Mouse (Mus musculus): ENCODE data around the gene Ilf3.

Ilf3 gene

DNA sequence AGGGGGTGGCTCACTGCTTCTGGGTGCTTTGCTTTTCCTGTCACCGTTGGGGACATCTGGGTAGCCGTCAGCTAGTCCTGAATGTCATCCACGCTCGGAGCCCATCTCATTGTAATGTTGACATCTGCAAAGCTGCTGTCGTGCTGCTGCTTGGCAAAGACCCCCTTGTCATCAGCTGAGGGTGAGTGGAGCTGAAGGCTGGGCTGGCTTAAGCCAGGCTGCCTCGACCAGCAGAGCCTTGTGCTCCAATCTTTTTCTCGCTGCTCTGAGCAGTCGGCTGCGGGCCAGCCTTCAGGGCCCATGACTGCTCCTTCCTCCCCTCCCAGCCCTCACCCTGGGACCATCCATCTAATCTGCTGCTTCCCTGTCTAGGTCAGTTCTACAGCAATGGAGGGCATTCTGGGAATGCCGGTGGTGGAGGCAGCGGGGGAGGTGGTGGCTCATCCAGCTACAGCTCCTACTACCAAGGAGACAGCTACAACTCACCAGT is 35.1 kb downstream of the Ilf3 start:
- no peak for DNase-seq (ENCODE audit: low spot score in 2 of 2)

DNA sequence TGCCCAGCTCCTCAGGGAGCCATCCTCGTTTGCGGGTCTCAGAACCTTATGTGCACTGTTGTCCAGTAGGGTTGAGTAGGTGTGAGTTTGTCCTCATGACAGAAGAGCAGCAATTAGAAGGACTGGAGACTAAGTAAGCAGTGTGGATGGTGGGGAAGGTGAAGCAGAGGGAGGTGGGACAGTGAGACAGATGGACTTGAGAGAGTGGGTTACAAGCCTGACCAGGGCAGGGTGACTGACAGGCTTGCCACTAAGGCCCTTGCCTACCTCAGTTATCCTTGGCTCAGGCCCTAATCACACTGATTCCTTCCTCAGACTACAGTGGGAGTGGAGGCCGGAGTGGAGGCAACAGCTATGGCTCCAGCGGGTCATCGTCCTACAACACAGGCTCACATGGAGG is 36.1 kb downstream of the Ilf3 start:
- DNase-seq (ENCODE audit: low spot score in 2 of 2): no peak

DNA sequence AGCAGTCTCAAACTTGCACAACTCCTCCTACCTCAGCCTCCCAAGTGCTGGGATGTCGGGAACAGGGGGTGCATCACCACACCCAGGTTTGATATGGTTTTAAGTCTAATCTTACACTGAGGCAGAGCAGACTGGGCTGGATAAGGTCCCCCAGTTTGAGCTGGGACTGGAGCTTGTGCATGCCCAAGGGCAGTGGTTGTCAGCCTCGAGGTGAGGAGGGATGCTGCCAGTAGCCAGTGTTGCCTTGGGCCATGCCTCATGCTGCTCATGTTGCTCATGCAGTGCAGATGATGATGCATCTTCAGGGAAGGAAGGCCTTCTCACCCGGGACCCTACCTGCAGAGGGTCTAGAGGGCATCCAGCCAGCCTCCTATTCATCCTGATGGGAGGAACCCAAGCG is 37.9 kb downstream of the Ilf3 start:
- DNase-seq (ENCODE audit: low spot score in 2 of 2): no peak

DNA sequence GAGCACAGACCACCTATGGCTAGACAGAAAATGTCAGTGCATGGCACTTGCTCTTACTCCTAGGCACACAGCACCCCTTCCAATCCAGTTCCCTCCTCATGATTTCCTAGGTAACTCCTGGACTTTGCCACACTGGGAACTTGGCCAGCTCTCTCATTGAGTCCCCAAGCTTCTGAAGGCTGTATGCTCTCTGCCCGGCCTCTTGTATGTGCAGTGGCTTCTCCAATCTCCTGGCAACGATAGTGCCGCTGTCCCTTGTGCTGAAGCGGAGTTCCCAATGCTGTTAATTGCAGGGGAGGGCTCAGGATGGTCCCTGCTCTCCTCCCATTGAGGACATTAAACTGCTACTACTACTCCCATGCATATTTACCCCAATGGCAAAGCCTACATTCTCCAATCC is 40.3 kb downstream of the Ilf3 start:
- no peak for DNase-seq (ENCODE audit: low spot score in 2 of 2)

DNA sequence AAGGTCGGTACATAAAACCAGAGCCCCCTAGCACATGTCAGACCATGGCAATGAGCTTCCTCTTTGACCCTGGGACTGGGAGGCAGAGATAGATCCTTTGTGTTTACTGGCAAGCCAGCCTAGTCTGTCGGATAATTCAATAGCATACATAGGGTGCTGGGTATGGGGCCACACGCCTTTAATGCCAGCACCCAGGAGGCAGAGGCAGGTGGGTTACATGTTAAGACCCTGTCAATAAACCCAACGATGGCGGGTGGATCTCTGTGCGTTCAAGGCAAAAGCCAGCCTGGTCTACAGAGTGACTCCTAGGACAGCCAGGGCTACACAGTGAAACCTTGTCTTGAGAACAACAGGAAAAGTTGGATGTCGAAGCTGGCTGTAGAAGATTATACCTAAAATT is 41.0 kb downstream of the Ilf3 start:
- DNase-seq (ENCODE audit: low spot score in 2 of 2): no peak

DNA sequence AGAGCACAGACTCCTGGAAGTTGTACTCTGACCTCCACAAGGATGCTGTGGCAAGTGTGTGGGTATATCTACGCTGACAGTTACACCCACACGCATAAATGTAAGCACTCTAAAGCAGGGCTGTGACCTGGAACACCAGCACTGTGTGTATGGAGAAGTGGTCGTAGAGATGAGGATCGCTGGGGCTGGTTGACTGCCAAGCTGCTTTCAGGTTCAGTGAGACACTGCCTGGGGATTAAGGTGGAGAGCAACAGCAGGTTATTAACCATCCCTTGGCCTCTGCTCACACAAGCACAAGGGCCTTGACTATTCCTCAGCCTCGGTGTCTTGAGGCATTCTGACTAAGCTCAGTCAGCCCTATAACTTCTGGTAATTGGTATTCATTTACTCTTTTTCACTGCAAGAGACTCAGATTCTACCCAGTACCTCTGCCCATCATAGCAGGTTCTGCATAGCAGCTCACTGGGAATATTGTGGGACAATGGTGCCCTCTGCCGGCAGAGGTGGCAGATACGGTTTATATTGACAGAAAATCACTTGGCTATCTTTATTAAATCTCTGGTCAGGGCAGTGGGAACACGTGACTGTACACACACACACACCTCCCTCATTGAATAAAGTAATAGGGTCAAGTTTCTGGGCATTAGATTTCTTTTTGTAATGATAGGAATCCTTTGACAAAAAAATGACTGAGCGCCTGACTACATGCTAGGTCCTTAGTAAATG is 42.1 kb downstream of the Ilf3 start:
- peak; percentile 82 to 87 for DNase-seq (ENCODE audit: low spot score in 2 of 2)

DNA sequence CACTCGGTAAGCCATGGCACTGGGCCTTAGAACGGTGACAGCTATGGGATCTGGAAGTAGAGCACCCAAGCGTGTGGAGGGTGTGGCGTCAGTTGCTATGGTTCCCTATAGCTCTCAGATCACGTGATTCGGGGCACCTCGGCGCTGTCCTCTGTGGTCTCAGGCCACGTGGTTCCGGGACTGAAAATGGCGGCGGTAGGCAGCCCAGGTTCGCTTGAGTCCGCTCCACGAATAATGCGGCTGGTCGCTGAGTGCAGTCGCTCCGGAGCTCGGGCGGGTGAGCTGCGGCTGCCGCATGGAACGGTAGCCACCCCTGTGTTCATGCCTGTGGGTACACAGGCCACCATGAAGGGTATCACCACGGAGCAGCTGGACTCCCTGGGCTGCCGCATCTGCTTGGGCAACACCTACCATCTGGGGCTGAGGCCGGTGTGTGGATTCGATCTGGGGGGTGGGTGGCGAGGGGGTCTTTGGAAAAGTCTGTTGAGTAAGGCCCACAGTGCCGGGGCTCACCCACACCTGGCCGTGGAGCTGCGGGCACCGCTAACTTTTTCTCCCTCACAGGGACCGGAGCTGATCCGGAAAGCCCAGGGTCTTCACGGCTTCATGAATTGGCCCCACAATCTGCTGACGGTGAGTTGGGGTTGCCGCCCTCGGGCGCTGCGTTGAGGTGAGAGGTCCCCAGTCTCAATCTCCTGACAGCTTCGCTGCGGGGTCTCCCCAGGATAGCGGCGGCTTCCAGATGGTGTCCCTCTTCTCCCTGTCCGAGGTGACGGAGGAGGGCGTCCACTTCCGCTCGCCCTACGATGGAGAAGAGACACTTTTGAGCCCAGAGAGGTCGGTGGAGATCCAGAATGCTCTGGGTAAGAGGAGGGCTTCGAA is 44.2 kb downstream of the Ilf3 start, which contains the start of gene Qtrt1:
Gene Qtrt1 (plus strand): TSS at position 169 of the 882 bp plus-strand sequence.
- peak; percentile 84 to 85 for DNase-seq (ENCODE audit: low spot score in 2 of 2)

DNA sequence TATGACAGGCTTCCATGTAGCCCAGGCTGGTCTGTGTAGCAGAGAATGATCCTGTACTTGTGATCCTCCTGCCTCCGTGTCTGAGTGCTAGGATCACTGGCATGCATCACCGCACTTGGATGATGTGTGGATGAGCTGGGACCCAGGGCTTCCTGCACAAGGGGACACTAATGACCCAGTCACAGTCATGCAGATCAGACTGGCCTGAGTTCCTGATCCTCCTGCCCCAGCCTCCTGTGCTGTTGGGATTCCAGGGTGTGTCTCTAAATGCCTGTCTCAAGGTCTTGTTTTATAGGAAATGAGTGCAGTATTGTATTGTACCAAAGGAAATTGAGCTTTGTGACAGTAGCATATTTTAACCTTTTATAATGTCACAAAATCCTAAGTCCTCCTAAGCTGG is 50.2 kb downstream of the Ilf3 start:
- DNase-seq (ENCODE audit: low spot score in 2 of 2): no peak

DNA sequence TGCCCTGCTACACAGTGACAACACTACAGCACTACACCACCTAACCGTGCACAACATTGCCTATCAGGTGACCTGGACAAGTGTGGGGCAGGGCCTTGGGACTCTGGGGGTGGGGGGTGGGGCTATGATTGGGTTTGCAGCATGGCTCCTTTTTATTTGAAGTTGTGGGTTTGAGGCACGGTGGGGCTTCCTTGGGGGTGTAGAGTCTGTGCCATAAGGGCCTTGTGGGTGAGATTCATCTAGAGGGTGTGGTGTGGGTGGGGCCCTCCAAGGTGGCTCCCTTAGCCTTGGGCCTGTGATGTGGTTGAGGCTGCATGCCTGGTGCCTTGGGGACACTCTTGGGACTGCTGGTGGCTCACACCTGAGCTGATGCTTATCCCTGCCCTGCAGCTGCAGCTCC is 52.0 kb downstream of the Ilf3 start:
- DNase-seq (ENCODE audit: low spot score in 2 of 2): no peak

DNA sequence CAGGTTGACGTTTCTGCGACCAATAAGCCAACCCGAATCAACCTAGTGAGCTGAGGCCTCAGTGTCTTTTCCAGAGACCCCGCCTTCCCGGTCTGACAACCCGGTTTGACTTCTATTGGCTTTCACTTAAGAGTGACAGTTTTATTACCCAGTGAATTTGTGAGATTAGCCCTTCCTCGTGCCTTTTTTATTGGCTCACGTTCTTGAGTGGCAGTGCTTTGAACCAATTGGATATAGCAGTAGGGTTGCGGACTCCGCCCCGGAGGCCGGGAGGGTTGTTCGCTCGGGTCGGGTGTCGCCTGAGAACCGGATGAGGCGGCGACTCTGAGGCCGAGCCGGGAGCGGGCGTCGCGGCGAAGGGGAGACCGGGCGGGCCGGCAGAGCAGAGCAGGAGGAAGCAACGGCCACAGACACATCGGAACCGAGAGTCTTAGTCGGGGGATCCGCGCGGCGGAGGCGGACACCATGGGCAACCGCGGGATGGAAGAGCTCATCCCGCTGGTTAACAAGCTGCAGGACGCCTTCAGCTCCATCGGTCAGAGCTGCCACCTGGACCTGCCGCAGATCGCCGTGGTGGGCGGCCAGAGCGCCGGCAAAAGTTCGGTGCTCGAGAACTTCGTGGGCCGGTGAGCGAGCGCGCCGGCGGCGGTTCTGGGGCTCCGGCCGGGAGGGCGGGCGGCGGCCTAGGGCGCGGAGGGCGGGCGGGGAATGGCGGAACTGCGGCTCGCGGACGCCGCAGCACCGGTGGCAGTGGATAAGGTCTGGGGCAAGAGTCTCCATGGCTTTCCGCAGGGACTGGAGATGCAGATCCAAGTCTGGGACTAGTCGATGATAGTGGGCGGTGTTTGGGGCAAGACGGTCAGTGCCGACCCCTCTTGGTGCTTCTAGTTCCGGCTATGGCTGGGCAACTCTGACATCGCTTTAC is 57.2 kb downstream of the Ilf3 start, which contains the start of gene Dnm2:
Gene Dnm2 (plus strand): TSS at position 278 of the 925 bp plus-strand sequence.
- peak; percentile 99 to 100 for DNase-seq (ENCODE audit: low spot score in 2 of 2)

DNA sequence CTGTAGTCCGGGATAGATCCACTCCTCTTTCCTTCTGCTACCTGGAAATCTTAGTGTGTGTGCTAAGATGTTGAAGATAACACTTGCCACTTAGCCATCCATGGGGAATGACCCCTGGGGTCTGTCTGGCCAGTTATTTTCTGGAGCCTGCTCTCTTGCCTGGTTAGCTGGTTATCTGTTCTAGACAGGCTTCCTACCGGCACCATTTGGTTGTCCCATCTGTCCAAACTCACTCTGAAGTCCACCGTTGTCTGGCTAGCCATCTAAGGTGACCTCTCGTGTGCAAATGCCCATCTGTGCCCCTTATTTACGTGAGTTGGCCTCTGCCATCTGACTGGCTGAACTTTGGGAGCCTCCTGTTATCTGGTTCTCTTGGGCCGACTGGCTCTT is 57.9 kb downstream of the Ilf3 start:
- no peak for DNase-seq (ENCODE audit: low spot score in 2 of 2)

DNA sequence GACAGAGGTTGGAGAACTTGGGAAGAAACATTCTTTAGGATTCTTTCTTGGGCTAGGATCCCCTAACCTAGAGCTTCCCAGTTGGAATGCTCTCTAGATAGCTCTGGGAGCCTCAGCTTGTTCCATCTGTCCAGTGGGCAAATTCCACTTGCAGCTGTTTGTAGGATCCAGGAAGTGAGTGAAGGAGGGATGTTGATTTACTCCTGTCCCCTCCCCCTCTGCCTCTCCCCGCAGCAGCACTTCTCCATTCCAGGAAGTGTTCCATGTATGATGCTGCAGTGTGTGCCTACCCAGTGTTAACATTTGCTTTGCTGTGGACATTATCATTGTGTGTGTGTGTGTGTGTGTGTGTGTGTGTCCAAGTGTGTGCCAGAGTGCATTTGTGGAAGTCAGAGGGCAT is 58.3 kb downstream of the Ilf3 start:
- no peak for DNase-seq (ENCODE audit: low spot score in 2 of 2)

DNA sequence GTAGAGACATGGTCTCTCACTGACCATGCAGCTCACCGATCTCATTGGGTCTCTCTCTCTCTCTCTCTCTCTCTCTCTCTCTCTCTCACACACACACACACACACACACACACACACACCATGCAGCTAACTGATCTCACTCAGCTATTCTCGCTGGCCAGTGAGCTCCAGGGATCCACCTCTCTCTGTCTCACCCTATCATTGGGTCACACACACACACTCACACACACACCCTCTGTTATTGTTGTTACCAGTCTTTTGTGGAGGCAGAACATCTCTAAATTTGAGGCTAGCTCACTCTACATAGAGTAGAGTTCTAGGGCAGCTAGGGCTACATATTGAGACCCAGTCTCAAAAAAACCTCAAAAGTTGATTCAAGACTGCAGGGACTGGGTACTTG is 58.9 kb downstream of the Ilf3 start:
- no peak for DNase-seq (ENCODE audit: low spot score in 2 of 2)

DNA sequence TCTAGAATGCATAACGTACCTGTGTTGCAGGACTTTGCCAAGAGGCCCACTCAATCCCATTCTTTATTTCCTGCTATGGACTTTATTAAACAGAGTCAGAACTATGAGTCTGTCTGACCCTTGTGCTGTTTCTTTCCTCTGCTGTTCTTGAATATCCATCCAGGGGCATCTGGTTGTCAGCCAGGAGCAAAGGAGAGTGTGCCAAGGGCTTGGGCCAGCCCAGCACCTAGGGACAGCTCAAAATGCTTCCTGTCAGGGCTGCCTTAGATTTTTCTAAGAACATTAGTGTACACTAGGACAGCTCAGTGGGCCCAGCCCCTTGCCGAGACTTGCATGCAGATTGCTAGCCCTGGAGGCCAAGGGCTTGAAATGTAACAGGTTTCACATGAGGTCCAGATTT is 60.1 kb downstream of the Ilf3 start:
- no peak for DNase-seq (ENCODE audit: low spot score in 2 of 2)

DNA sequence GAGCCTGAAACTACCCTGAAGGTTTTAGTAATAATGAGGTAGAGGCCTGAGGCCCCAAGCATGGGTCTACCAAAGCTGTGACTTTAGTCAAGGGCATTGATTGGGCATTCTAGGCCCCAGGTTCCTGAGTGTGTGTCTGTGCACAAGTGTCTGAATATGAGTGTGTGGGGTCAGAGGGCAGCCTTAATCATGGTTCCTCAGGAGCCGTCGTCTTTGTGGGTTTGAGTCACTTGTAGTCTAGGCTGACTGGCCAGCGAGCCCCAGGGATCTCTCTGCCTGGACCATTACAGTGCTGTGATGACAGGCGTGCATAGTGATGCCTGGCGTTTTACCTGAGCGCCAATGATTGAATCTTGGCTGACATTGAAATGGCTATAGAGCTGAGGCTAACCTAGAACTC is 60.5 kb downstream of the Ilf3 start:
- DNase-seq (ENCODE audit: low spot score in 2 of 2): no peak

DNA sequence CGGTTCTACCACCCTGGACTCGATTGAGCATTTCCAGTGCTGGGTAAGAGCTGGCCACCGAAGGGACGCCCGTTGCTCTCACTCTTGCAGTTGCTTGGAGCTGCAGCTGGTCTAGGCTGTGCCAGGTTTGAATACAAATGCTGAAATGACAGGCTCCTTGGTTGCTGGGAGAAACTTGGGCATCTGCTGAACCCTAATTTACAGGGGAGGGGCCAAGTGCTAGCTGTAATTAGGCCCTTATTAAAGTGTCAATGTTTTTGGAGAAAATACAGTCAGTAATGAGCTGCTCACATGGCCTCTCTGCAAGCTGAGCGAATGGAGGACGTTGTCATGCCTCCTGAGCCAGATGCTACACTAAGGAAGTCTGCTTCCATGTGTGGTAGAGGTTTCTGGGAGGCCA is 63.1 kb downstream of the Ilf3 start:
- DNase-seq (ENCODE audit: low spot score in 2 of 2): no peak

DNA sequence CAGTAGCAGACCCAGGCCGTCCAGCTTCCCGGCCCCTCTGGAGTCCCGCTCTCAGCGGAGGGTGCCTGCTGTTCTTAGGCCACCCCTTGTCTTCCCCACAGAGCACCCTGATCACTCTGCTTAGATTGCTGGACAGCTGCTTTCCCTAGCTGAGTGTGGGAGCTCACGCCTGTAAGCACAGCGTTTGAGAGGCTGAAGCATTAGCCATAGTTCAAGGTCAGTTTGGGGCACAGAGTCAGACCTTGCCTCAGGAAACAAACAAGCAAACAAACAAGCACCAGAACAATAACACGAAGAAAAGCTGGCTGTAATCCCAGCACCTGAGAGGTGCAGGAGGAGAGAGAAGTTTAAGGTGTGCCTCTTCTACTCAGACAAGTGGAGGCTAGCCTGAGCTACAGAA is 64.4 kb downstream of the Ilf3 start:
- no peak for DNase-seq (ENCODE audit: low spot score in 2 of 2)

DNA sequence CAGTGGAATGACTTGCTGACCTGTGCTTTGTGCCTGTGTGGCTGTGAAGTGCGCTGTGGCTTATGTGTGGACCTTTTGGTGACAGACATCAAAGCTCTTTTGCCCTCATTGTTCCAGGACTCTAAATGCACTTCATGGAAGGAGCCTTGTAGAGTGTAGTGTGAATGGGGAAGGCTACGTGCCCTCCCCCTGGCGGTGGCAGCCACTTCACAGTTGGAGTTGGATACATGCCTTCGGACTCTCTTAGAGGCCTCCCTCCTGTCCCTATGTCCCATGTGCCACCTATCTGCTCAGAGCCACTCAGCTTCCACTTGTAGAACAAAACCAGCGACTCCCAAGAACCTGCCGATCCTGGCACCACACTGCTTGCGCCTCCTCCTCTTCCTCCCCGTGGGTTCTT is 66.1 kb downstream of the Ilf3 start:
- no peak for DNase-seq (ENCODE audit: low spot score in 2 of 2)

DNA sequence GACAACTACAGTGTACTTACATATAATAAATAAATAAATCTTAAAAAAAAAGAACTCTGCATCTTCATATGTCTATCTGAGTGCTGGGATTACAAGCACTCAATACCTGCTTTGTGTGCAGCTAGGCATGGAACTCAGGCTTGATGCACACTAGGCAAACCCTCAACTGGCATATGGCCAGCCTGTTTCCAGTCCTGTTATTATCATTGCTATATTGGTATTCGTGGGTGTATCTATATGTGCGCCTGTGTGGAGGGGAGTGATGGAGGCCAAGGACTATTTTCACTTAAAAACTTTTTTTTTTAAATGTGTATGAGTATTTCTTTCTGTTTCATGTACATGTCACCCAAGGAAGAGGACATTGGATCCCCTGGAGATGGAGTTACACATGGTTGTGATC is 66.7 kb downstream of the Ilf3 start:
- no peak for DNase-seq (ENCODE audit: low spot score in 2 of 2)

DNA sequence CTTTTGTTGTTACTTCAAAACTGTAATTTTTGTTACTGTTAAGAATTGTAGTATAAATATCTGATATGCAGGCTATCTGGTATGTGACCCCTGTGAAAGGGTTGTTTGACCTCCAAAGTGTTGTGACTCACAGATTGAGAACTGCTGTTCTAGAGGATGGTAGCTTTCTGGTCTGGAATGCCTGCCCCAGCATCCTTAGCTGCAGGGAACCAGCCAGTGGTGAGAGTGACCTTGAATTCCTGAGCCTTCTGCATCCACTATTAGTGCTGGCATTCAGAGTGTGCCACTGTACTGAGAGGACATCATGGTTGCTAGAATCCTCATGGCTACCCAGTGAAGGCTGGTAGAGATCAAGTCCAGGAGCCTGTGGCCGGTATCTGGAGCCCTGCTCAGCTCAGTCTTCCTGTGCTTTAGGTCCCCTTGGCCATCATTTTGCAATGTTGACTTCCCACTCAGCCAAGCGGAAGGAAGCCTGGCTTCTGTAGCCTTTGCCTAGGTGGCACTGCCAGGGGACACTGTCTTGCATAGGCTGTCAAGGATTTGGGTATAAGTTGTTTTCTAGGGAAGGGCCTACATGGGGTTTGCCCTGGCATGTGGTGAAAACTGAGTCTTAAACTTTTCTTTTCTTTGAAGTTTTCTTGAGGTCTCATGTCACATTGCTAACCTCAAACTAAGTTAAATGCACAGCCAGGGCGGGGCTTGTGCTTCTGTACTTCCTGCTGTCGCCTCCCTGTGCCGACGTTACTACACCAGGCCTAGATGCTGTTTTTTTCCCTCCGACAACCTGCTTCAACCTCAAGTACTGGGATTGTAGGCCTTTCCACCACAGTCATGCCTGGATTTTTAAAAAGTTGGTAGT is 68.3 kb downstream of the Ilf3 start:
- DNase-seq (ENCODE audit: low spot score in 2 of 2): peak; percentile 78 to 83

DNA sequence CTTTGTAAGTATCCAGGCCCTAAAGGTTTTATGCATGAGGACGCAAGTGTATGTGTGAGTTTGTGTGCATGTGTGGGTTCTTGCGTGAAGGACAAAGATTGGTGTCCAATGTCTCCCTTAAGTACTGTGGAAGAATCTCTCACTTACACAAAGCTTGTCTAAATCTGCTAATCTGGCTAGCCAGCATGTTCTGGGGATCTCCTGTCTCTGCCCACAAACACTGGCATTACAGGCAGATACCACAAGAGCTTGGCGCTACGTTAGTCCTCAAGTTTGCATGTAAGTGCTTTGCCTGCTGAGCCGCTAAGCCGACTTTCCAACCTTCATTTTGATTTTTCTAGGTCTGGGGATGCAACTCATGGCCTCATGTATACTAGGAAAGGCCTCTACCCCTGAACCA is 69.9 kb downstream of the Ilf3 start:
- DNase-seq (ENCODE audit: low spot score in 2 of 2): no peak
